Mouse (Mus musculus) embryo, embryonic 9.5 days (tissue): Measurements from ENCODE around the gene Tnks1bp1.
A peak's percentile ranks its signal among the peaks of the same experiment; 100 is the strongest.

ENCODE experiments used
- DNase-seq: peaks from one replicate; pipeline ENCODE4 v3.0.0-alpha.2; 2017; ENCODE audit errors: extremely low spot score

Gene Tnks1bp1

DNA sequence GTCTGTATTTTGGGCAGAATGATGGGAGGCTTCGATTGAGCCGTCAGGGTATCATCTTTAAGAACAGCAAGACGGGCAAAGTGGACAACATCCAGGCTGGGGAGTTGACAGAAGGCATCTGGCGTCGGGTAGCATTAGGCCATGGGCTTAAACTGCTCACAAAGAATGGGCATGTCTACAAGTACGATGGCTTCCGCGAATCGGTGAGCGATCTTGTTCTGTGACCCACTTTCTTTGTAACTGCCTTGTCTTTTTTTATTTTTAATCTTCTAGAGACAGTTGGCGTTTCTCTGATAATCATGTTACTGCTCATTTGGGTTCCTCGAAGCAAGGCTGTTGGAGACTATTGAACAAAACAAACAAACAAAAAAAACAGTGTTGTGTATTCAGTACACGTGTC lies 9.5 kb upstream of the Tnks1bp1 start:
- DNase-seq = no peak

DNA sequence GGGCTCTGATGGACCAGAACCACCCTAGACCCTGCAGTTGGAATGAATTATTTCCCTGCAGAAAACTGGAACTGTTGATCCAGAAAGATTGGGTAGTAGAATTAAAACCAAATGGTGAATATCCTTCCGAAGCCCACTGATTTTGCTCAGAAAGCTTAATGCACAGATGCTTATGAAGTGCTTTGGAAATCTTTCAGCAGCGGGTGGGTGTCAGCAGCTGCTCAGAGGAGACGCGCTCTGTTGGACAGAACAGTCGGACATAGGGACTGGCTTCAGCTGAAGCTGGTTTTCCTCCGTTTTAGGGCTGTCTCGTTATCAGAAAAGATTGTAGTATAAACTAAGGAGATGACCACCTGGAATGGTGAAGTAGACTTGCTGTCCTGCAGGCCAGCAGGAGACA lies 4.2 kb upstream of the Tnks1bp1 start:
- DNase-seq = no peak

DNA sequence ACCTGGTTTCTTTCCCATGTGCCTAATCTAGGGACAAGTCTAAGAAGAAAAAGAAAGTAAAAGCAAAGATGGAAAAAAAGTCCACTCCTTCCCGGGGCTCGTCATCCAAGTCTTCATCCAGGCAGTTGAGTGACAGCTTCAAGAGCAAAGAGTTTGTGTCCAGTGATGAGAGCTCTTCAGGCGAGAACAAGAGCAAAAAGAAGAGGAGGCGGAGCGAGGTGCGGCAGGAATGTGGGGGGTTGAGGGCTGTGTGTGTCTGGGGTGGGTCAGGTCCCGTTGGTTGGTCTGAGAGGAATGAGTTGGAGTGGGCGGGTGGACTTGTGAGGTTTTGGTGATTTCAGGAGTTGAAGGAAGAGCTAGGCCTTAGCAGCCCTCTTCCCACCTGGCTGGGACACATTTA lies 1.6 kb upstream of the Tnks1bp1 start:
- no peak for DNase-seq

DNA sequence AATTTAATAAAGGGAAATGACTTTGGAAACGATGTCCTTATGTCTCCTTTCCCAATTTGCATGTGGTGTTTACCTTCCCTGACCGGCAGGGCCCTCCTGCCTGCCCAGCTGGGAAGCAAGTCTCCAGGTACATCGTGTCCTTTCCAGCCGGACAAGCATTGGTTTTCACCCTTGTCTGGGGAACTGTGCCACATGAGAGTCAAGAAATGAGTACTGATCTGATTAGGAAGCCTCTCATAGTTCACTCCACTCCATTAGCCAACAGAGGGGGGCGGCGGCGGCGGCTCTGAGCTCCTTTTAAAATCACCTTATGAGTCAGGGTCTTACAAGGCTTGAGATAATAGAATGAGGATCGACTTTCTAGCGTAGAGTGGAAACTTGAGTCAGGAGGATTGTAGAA lies 741 bp upstream of the Tnks1bp1 start:
- DNase-seq = no peak

DNA sequence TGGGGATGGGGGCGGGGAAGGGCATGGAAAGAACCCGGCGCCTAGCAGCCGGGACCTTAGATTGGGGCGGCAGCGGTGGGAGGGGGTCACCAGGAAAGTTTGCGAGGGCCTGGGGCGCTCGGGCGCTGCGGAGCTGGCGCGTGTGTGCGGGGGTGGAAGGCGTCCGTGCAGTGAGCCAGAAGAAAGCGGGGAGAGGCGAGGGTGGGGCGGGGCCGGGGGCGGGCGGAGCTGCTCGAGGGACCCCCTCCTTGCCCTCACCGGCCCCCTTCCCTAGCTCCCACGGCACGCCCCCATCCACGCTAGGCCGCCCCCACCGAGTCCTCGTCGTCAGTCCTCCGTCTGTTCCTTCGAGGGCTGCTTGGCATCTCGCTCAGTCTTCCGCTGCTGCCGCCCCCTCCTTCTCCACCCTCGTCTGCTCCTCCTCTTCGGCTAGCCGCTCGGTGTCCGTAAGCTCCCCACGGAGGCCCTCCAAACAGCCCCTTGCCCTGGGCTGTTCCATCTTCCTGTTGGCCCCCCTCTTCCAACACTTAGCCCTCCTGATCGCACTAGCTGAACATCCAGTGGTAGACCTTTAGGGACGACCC lies 438 bp downstream of the Tnks1bp1 start:
- DNase-seq = peak; percentile 75

DNA sequence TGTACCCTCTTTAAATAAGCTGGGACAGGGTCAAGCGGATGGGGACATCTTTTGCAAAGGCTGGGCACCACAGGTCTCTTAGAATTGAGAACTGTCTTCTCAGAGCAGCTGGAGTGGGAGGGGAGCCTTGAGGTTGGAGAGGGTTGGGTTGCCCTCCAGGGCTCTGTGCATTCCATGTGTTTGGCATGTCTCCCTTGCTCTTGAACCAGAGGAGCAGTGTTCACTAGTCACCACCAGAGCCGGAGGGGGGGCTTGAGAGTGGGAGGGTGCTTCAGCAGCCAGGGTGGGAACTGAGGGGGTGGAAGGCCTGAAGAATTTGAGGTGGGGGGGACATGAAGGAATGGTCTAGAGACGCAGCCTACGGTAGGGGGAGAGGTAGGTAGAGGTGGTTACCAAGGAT lies 1.5 kb downstream of the Tnks1bp1 start:
- DNase-seq = peak; percentile 20

DNA sequence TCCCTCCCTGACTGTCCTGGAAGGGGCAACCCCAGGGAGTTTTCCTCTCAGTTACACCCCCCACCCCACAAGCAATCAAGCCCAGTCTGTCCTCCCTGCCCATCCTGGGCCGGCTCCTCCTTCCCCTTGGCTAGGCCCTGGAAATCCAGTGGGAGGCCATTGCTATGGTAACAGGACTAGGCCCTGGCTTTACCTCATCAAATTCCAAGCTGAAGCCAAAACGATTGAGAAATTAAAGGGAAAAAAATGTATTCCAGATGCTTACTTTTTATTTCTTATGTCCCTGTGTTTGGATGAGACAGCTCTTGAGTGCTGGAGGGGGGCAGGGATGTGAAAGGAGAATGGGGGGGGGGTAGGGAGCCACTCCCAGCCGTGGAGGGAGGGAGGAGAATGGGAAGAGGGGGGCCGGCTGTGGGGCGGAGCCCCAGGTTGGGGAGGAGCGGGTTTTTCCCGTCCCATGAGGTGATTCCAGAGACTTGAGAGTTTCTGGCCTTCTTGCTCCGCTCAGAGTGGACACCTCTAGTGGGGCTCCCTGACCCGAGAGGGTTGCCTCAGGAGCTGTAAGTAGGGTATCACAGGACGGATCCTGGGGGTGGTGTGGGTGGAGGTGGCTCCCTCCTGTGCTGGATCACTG lies 2.3 kb downstream of the Tnks1bp1 start:
- DNase-seq = peak; percentile 67

DNA sequence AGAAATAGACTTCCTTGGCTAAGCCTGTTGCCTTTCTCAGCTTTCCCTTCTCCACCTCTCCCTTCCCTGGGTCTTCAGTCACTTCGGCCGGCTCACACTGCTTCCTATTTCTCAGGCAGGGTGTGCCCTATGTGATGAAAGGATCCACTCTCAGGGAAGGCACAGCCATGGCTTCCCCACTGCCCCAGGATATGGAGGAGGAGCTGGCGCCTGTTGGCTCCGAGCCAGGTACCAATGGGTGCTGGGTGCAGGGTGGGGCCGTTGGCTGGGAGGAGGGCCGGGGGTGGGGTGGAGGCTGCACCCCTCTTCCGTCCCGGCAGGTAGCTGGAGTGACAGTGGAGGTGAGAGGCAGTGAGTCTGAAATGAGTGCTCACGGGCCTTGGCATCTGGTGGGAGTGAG lies 2.9 kb downstream of the Tnks1bp1 start:
- no peak for DNase-seq

DNA sequence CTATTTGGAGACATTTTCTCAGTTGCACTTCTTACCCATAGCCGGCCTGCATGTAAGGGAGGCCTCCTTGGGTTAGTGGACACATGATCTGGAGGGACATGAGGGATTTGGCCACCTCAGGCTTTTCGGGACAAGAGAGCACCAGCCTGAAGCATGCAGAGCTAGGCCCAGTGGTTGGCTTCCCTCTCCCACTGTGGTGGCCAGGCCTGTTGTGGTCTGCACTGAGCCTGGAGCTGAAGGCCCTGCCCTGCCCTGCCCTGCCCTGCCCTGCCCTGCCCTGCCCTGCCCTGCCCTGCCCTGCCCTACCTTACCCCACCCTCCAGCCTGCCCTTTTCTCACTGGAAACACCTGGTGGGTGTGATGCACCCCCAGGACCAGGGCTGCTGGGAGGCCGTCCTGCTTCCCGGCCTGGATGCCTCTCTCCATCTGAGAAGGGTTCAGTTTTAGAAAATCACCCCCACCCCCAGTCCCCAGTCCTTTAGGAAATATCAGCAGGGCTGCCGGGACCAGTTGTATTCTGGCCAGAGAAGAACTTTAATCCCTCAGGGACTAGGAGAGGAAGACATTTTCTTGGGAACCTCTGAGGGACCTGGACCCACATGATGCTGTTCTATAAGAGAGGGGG lies 5.5 kb downstream of the Tnks1bp1 start:
- no peak for DNase-seq

DNA sequence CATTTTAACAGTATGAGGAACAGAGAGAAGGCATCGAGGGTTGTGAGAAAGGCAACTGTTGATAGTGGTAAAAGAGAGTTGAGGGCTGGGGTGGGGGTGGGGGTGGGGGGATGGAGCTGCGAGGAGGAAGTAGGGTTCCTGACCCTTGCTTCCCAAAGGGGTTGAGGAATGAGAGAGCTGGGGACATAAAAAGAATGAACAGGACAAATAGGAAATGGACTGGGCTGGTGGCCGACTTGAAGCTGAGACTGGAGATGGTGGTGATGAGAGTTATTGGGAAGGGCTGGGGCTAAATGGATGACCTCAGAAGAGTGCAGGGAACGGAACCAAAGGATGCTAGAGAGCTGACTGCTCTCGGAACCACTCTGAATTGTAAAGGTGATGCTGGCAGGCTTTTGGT lies 8.9 kb downstream of the Tnks1bp1 start:
- DNase-seq = no peak

DNA sequence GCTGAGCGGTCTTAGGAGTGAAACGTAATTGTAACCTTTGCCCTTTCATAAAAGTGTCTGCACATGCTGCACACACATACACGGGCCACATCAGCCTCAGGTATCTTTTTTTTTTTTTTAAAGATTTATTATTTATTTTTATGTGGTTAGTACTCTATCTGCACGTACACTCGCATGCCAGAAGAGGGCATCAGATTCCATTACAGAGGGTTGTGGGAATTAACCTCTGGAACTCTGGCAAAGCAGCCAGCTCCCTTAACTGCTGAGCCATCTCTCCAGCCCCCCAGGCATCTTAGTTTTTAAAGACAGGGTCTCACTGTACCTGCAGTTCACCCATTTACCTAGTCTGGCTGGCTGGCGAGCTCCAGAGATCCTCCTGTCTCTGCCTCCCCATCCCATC lies 11.9 kb downstream of the Tnks1bp1 start:
- no peak for DNase-seq

DNA sequence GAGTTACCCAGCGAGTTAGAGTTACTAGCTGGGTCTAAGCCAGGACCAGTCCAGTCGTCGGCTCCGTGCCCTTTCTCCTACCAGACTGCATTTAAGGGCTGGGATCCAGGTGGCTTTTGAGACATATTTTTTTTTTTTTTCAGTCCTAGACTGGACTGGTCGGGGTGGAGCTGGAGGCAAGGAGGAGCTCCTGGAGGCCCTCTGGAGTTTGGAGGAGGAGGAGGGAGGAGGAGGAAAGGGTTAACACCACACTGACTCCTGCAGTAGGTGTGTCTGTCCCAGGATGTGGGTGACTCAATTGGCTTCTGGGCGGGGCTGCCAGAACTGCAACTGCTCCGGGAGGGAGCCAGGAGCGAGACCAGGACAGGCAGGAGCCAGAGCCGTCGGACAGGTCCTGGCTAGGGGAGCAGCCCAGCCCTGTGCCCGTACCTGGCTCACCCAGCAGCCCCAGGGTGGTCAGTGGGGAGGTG lies 12.8 kb downstream of the Tnks1bp1 start:
- DNase-seq = peak; percentile 36

DNA sequence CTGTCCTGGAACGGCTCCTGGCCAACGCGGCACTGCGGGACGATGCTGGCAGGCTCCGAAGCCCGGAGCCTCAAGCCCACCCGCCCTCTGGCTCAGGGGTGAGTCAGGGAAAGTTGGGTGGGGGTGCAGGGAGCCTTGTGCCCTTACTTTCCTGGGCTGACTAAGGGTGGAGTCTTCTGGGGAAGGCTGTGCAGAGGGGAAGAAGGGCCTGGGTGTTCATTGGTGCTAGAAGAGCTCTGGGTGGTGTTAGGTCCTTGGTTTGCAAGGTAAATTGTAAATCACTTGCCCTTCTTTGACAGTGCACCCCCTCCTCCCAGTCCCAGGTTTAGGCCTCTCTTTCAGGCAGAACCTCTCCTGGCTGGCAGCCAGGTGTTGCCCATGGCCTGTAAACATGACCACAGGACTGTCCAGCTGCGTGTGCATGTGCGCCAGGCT lies 13.3 kb downstream of the Tnks1bp1 start:
- DNase-seq = no peak

DNA sequence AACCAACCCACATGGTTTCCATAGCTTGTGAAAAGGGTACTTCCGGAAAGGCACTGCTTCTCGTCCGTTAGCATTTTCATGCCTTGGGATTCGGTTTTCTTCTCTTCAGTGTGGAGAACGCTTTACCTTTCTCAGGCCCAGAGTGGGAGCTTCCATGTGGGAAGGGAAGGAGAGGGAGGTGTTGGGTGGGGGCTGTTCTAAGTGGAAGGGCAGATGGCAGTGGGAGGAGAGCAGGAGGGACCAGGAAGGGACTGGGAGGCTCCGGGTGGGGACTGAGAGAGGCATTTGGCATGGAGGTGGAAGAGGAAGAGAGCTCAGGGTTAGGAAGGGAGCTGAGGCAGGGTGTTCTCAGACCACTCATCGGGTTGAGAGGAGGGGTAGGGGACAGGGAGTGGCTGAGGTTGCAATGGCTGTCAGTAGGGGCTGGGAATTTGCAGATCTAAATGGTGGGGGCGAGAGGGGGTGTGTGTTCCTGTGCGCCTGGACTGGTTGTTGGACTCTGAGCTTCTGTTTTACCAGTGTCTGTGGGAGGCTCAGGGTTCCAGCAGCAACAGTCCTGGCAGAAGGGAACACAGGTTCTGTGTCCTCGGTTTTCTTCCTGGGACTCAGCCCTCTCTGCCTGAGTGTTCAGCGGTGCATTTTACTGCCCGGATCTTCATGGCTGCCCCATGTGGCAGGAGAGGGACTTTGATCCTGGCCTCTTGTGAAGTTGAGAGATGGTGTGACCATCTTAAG lies 17.5 kb downstream of the Tnks1bp1 start:
- DNase-seq = no peak

DNA sequence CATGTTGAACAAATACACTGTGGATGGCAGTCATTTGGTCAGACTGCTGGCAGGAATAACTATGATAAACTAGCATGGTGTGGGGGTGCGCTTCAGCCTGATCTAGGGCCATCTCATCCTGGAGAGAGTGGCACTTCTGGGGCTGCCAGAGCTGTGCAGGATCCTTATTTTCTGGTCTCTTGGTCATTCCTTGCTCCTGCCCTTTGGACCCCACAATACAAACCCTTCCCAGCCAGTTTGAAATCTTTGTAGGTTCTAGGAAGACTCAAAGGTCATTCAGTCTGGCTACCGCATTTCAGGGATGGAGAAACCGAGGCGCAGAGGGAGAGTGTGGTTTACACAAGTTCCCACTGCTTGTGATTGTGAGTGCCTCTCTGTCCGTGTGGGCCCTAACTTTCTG lies 19.1 kb downstream of the Tnks1bp1 start:
- no peak for DNase-seq

DNA sequence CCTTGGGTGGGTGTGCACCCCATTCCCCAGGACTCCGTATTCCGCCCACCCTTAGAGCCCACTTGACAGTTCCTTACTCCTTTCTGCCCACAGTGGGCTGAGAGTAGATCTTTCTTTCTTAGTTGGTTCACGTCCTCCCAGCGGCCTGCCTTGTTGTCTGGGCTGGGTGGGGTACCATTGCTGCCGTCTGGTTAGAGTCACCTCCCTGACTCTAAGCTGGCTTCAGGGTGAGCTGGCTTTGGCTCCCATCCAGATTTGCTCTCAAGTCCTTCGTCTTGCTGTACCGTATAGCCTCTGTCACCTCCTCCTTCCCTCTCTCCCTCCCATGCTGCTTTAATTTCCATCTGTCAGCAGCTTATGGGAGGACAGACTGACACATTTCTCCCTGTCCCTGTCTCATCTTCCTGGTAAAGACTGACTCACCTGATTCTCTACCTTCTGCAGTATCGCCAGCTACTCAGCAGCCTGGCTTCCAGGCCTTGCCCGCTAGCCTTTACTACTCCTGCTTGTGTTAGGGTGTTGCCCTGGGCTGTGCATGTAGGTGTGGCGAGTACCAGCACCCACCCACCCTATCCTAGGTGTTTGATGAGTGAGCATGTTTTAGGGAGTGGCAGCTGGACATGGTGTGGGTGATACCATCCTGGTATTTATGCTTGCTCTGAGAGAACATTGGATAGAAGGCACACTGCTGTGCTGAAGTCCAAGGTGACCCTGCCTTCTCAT lies 20.2 kb downstream of the Tnks1bp1 start:
- no peak for DNase-seq

DNA sequence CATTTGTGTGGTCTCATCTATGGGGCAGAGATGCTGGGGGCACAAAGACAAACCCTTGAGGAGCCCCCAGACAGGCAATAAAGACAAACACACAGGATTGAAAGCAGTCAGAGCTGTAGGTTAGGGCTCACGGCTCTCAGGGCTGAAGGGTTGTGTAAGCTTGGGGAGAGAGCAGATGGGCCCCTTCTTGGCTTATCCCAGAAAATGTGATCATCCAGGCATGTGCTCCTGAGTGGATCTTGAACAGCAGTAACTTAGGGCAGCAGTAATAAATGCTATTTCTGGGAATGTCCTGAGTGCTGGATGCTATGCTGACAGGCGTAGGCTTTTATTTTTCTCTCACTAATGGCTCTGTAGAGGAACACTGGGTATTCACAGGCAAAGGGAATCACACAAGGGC lies 20.8 kb downstream of the Tnks1bp1 start:
- no peak for DNase-seq

DNA sequence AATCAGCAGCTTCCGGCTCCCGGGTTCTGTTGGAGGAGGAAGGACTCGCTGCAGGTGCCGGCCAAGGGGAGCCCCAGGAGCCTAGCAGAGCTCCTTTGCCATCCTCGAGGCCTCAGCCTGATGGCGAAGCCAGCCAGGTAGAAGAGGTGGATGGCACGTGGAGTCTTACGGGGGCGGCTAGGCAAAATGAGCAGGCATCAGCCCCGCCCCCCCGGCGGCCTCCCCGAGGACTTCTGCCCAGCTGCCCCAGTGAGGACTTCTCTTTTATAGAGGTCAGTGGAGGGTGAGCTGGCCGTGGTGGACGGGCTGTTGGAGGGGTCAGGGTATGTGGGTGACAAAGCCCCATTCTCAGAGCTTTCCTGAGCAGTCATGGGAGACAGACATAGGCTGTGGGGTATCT lies 22.3 kb downstream of the Tnks1bp1 start:
- no peak for DNase-seq

DNA sequence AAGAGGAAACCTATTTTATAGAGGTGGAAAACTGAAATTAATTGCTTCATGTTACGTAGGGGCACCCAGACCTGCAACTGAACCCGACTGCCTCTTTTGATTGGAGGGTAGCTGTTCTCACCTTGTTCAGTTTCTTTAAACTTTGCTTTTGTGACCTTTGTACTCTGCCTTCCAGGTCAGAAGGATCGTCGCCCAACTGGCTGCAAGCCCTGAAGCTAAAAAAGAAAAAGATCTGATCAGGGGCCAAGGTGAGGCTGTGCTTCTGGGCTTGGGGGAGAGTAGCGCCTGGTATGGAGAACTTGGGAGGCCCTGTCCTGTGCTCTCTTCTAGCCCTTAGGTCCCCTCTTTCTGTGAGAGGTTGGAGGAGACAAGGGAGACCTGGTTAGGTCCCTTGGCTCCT lies 24.1 kb downstream of the Tnks1bp1 start:
- DNase-seq = no peak

DNA sequence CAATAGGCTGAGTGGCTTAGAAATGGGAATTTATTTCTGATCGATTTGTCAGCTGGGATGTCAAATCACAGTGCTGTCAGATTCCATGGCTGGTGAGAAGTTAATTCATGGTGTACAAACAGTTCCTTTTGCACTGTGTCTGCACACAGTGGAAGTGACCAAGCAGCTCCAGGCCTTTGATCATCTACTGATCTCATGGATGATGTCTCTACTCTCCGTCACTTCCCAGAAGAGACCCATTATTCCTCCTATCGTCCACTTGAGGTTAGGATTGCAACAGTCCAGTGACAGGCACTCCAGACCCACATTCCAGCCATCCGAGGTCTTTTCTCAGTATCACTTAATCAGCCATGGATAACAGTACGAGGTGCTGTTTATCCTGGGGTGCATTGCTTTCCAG lies 25.9 kb downstream of the Tnks1bp1 start:
- DNase-seq = no peak

DNA sequence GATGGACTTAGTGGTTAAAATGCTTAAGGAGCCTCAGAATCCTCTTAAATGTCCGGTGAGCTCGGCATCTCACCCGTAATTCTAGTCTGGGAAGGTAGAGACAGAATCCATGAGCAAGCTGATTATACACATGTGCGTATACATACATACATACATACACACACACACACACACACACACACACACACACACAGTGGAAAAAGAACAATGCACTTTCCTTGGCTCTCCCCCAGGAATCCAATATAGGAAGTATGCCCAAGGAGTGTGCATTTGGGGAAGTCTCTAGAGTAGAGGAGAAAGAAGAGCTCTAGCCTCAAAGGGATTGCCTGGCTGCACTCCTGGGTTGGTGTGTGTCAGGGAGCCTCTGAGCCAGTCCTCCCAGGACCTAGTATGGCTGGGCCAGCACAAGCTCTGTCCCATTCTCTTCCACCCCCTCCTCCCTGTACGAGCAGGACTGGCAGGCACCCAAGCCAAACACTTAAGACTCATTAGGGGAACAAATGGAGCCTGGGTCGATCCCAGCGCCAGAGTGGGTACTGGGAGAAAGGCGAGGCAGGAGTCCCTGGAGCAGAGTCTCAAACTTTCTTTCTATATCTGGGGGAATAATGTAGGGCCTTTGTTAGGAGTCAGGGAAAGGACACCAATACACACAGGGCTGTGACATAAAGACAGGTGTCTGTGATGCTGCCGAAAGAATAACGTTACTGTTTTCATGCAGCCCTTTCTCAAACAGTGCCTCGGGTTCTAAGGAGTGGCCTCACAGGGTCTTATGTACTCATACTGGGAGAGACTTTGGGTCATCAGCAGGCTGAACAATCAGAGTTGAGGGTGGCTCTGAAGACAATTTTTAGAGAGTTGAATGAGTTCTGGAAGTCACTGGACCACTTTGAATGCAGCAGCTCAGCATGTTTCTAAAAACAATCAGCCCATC lies 41.2 kb downstream of the Tnks1bp1 start:
- no peak for DNase-seq
